Mouse (Mus musculus) stomach, postnatal 0 days (tissue): ENCODE results near the gene Cenpu. TPM values are rescaled to one million over a fixed set of nuclear protein-coding genes. Genes with fewer than 3 reads are reported as not detected.

Experiments
- ATAC-seq: fragments of 200-750 bp; cut with Nextera tagmentation; 2 replicates; pipeline ENCODE4 v1.8.0; 2017; ENCODE audit not compliant: low FRiP score, low TSS enrichment
- DNase-seq: peaks from one replicate; pipeline ENCODE4 v3.0.0-alpha.2; 2016; ENCODE audit warnings: low spot score
- H3K27ac ChIP-seq: fragments of 300-500 bp; sonication (generic); replicated peaks from 2 replicates; pipeline ENCODE4 v1.5.1; 2014; ENCODE audit warnings: mild to moderate bottlenecking, control low read depth
- H3K27me3 ChIP-seq: fragments of 300-500 bp; sonication (generic); 2 replicates; pipeline ENCODE4 v1.6.1; 2014; ENCODE audit warnings: low read length; ENCODE audit not compliant: control insufficient read depth, insufficient read depth
- H3K36me3 ChIP-seq: fragments of 300-500 bp; sonication (generic); 2 replicates; pipeline ENCODE4 v1.6.1; 2014; ENCODE audit warnings: low read length, mixed read lengths; ENCODE audit not compliant: control insufficient read depth, insufficient read depth
- H3K4me1 ChIP-seq: fragments of 300-500 bp; sonication (generic); replicated peaks from 2 replicates; pipeline ENCODE4 v1.6.1; 2014; ENCODE audit warnings: antibody characterized with exemption; ENCODE audit not compliant: control insufficient read depth, insufficient read depth
- H3K4me2 ChIP-seq: fragments of 300-500 bp; sonication (generic); replicated peaks from 2 replicates; pipeline ENCODE4 v1.6.1; 2014; ENCODE audit warnings: low read depth, mild to moderate bottlenecking, control low read depth, moderate library complexity
- H3K4me3 ChIP-seq: fragments of 300-500 bp; sonication (generic); 2 replicates; pipeline ENCODE4 v1.5.1; 2014; ENCODE audit warnings: low read depth, low read length, control low read depth
- H3K9ac ChIP-seq: fragments of 300-500 bp; sonication (generic); 2 replicates; pipeline ENCODE4 v1.6.1; 2014; ENCODE audit warnings: mild to moderate bottlenecking, low read length, control low read depth, mixed read lengths
- H3K9me3 ChIP-seq: fragments of 300-500 bp; sonication (generic); 2 replicates; pipeline ENCODE4 v1.6.1; 2016; ENCODE audit warnings: low read length; ENCODE audit not compliant: control insufficient read depth
- CTCF ChIP-seq: IDR thresholded peaks from 2 replicates; pipeline ENCODE4 v1.5.1; 2016; ENCODE audit warnings: antibody characterized with exemption, low read depth, mild to moderate bottlenecking, moderate library complexity
- EP300 ChIP-seq: optimal IDR thresholded peaks from 2 replicates; pipeline ENCODE3; 2016; ENCODE audit warnings: antibody characterized with exemption
- WGBS: fragments of 180-500 bp; shearing (Covaris S2); extraction: QIAGEN DNeasy Blood & Tissue Kit; methylation state at CpG from one replicate; pipeline ENCODE4 v1.1.7; 2014; 5-methylcytosine and 5-hydroxymethylcytosine counted together
- polyA plus RNA-seq: library from polyadenylated mRNA; unstranded; fragments of >200 nt; fragmentation: Nextera tagmentation; extraction: Ambion mirVana; gene quantifications from 2 replicates; pipeline ENCODE4 v1.2.1, GENCODE M21; 2015

Cenpu gene
- polyA plus RNA-seq, 1 experiment from 2014 or later, result 7.3 TPM

DNA sequence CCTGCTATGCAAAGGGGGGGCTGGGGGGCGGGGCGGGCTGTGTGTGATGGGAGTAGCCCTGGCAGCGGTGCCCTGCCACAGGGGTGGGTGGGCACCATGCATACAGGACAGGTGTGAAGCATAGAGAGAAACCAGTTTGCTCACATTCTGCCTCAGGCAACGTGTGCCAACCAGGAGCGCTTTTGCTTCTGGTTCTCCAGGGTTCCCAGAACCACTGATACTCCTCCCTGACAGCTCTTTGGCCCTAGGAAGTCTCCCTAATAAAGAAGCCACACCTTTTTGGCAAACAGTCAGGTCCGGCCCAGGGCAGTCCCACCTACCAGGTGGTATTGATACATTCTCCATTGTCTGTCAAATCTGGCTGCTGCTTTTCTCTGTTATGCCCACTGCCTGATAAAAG is 8.2 kb upstream of the Cenpu start:
- TF ChIP-seq CTCF (no peak), EP300 (no peak)
- H3K36me3 ChIP-seq, result no peaks in the 10 kb centered on the region
- H3K27me3 ChIP-seq, result no peaks in the 10 kb centered on the region
- H3K9me3 ChIP-seq, result no peaks in the 10 kb centered on the region
- no peak overlapping the region for H3K4me3 ChIP-seq
- no peak overlapping the region; the same call in 1 of the 2 replicates for H3K4me2 ChIP-seq
- no peaks in the 10 kb centered on the region; the same call in 1 of the 2 replicates for H3K4me1 ChIP-seq
- peak; percentile 51 for DNase-seq
- 41% methylated on average over 6 of the region's 6 CpGs for WGBS
- no peak overlapping the region for H3K27ac ChIP-seq
- ATAC-seq, result peak; percentile 46
- no peak overlapping the region for H3K9ac ChIP-seq

DNA sequence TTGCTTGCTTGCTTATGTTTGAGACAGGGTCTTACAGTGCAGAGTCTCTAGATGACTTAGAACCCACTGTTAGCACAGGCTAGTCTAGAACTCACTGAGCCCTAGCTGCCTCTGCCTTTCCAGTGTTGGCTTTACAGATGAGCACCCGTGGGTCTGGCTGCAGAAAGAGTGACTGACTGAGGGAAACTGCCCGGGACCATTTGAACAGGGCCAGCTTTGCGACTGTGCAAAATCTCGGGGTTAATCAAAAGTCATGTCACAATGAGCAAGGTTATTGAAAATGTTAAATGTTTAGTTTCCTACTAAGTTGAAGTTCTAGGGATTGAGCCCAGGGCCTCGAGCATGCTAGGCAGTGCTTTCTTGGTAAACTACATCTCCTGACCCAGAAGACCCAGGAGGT is 6.0 kb upstream of the Cenpu start:
- Histone ChIP-seq H3K9me3 (no peaks in the 10 kb centered on the region), H3K4me1 (no peaks in the 10 kb centered on the region; the same call in 1 of the 2 replicates)
- WGBS, result 80% methylated on average over 5 of the region's 5 CpGs

DNA sequence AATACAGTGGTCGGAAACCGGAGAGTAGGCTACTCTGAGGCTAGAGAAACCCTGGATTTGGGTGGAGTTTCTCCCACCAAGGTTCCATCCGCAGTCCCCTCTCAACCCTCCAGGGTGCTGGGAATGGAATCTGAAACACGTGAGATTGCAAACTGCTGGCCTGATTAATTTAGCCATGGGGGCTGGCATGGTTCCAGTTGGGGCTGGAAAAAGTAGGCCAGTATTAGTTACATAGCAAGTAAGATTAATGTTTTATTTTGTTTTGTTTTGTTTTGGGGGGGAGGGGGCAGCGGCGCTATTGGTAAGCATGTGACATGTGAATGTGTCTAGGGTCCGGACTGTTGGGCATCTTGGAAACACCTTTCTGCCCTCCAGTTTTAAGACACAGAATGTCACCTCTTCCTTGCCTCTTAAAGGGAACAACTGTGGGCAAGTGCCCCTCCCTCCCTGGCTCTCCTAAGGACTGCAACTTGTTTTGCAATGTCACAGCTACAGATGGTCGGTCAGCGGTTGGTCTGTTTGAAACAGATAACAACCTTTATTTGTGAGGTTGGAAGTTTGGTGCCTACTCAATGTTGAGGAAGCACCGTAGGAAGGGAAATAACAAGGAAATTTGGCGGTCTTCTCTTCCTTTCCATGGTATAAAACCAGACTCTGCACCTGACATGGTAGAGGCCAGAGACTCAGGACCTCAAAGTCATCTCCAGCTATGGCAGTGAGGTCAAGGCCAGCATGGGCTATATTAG is 5.2 kb upstream of the Cenpu start:
- H3K9me3 ChIP-seq, result no peaks in the 10 kb centered on the region
- H3K4me2 ChIP-seq, result no peak overlapping the region
- H3K27ac ChIP-seq, result no peak overlapping the region
- ATAC-seq (no peak), DNase-seq (no peak)
- TF ChIP-seq CTCF, result no peak
- no peak for TF ChIP-seq EP300
- WGBS, result 69% methylated on average over 11 of the region's 11 CpGs
- no peaks in the 10 kb centered on the region; the same call in 1 of the 2 replicates for H3K4me1 ChIP-seq
- H3K4me3 ChIP-seq, result no peak overlapping the region
- no peak overlapping the region for H3K9ac ChIP-seq
- H3K27me3 ChIP-seq, result no peaks in the 10 kb centered on the region
- H3K36me3 ChIP-seq, result no peaks in the 10 kb centered on the region

More for the DNA sequence above, 6.0 kb upstream of the Cenpu start:
- no peak for DNase-seq
- no peak overlapping the region for H3K27ac ChIP-seq
- no peaks in the 10 kb centered on the region for H3K36me3 ChIP-seq
- H3K27me3 ChIP-seq, result no peaks in the 10 kb centered on the region
- ATAC-seq, result no peak
- no peak overlapping the region for H3K9ac ChIP-seq
- no peak for TF ChIP-seq CTCF
- TF ChIP-seq EP300, result no peak
- no peak overlapping the region for H3K4me2 ChIP-seq
- no peak overlapping the region for H3K4me3 ChIP-seq

DNA sequence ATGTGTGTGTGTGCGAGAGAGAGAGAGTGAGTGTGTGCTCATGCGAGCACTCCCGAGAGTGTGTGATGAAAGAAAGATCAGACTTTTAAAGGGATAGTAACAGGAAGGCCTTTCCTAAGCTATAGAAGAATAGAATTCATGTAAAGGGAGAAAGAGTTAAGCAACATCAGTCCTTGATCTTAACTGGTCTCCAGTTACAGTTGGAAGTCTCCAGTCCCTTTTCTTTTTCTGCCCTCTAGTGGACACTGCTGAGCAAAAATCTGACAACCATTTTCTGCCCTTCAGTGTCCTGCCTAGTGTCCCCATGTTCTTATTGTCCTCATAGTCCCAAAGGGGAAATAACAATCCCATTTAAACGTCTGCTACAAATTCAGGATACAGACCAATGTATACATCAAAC is 4.6 kb upstream of the Cenpu start:
- H3K4me3 ChIP-seq, result no peak overlapping the region
- TF ChIP-seq EP300, result no peak
- TF ChIP-seq CTCF, result peak; percentile 88
- H3K27ac ChIP-seq, result no peak overlapping the region
- no peaks in the 10 kb centered on the region for H3K36me3 ChIP-seq
- H3K9me3 ChIP-seq, result no peaks in the 10 kb centered on the region
- no peak overlapping the region for H3K9ac ChIP-seq
- H3K4me1 ChIP-seq, result no peaks in the 10 kb centered on the region; the same call in 1 of the 2 replicates
- H3K27me3 ChIP-seq, result no peaks in the 10 kb centered on the region
- no peak for ATAC-seq
- no peak for DNase-seq
- 32% methylated on average over 4 of the region's 4 CpGs for WGBS
- H3K4me2 ChIP-seq, result no peak overlapping the region

DNA sequence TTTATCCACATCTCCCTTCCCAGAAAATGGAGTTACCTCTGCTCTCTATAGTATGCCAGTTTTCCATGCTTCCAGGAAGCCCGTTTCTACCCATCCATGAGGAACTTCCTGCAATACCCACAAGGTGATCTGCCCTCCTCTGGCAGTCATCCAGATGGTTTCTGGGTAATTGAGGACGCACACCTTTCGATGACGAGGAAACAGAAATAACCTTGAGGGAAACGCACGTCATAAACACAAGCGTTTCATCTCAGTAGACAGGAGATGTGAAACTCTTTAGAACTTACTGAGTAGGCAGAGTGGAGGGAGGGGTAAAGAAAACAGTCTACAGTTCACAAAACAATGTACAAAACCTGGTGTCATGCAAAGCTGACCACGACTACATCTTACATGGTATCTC is 1.8 kb upstream of the Cenpu start:
- WGBS, result 77% methylated on average over 8 of the region's 8 CpGs
- Histone ChIP-seq H3K9ac (no peak overlapping the region), H3K4me2 (no peak overlapping the region), H3K9me3 (no peaks in the 10 kb centered on the region), H3K4me1 (no peaks in the 10 kb centered on the region), H3K4me3 (no peak overlapping the region), H3K27ac (no peak overlapping the region), H3K27me3 (no peaks in the 10 kb centered on the region), H3K36me3 (no peaks in the 10 kb centered on the region; the same call in 1 of the 2 replicates)
- TF ChIP-seq CTCF (no peak), EP300 (no peak)
- DNase-seq (no peak), ATAC-seq (no peak)

DNA sequence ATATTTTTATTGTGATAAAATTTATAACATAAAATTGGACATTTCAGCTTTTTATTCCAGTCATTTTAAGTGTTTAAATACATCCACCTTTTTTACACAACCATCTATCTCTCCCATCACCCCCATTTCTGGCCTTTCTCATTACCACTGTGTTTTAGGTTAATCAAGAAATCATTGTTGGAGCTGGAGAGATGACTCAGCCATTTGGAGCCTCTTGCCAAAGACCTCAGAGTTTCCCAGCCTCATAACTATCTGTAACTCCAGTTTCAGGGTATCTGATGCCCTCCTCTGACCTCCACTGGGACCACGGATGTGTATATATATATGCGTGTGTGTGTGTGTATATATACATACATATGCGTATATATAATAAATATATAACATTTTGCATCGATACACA is 799 bp upstream of the Cenpu start:
- Histone ChIP-seq H3K4me3 (peak overlapping the region; percentile 37), H3K27ac (no peak overlapping the region), H3K9ac (no peak overlapping the region), H3K9me3 (no peaks in the 10 kb centered on the region), H3K27me3 (no peaks in the 10 kb centered on the region), H3K36me3 (no peaks in the 10 kb centered on the region; the same call in 1 of the 2 replicates), H3K4me1 (no peaks in the 10 kb centered on the region), H3K4me2 (peak overlapping the region; percentile 46)
- DNase-seq (no peak), ATAC-seq (no peak)
- TF ChIP-seq CTCF, result no peak
- no peak for TF ChIP-seq EP300
- WGBS, result 26% methylated on average over 4 of the region's 4 CpGs
